Comparison of ENCODE assay signal across 19 mouse cellular contexts in genomic region chr7:37918926-37919325, GRCm38 (mm10).
"Had no signal": no experiment of that assay in that cellular context is flagged by ENCODE, and none has a peak within 500 bp of the region (broad histone marks: within the 10 kb centered on the region; RNA-seq: fewer than 3 reads in every experiment).

No protein-coding gene starts in this region.

- H3K4me3 ChIP-seq: layer of hippocampus, adult 2 months; left cerebral cortex, adult 2 months; limb, embryonic 10.5 days; limb, embryonic 13.5 days; liver, embryonic 13.5 days; midbrain, embryonic 15.5 days; myocyte; neural tube, embryonic 13.5 days had no signal

- ATAC-seq: midbrain, embryonic 15.5 days had no signal

- H3K9ac ChIP-seq: limb, embryonic 13.5 days; liver, embryonic 13.5 days; midbrain, embryonic 15.5 days; neural tube, embryonic 13.5 days had no signal

- H3K9me3 ChIP-seq: limb, embryonic 10.5 days; limb, embryonic 13.5 days; liver, embryonic 13.5 days; midbrain, embryonic 15.5 days; neural tube, embryonic 13.5 days had no signal

- H3K4me2 ChIP-seq: limb, embryonic 13.5 days; liver, embryonic 13.5 days; midbrain, embryonic 11.5 days; midbrain, embryonic 15.5 days; neural tube, embryonic 13.5 days had no signal

- H3K4me1 ChIP-seq: limb, embryonic 13.5 days; liver, embryonic 13.5 days had no signal

- H3K27ac ChIP-seq: kidney, postnatal 0 days; layer of hippocampus, adult 2 months; left cerebral cortex, adult 2 months; limb, embryonic 10.5 days; limb, embryonic 13.5 days; liver, embryonic 13.5 days; midbrain, embryonic 15.5 days; neural tube, embryonic 13.5 days had no signal

- H3K36me3 ChIP-seq: limb, embryonic 10.5 days; limb, embryonic 13.5 days; liver, embryonic 13.5 days; midbrain, embryonic 15.5 days; neural tube, embryonic 13.5 days had no signal

- DNase-seq: layer of hippocampus, postnatal 36 days; liver; liver, embryonic 13.5 days; lung, adult 2 months; lung, postnatal 14 days; lung, postnatal 4 days; retina, postnatal 1 day; right cerebral cortex, postnatal 25 days; thymus, adult 18-20 months; thymus, postnatal 36 days had no signal

- H3K27me3 ChIP-seq: limb, embryonic 13.5 days; liver, embryonic 13.5 days; midbrain, embryonic 15.5 days; neural tube, embryonic 13.5 days had no signal
